Mouse (Mus musculus): Measurements from ENCODE around the gene Il25. TPM values are rescaled to one million over a fixed set of nuclear protein-coding genes. Genes with fewer than 3 reads are reported as not detected.

Gene Il25
- polyA plus RNA-seq, 1 experiment from 2014 or later, result not detected

- Histone ChIP-seq H3K27ac (no peak overlapping the region), H3K36me3 (no peaks in the 10 kb centered on the region), H3K4me2 (no peak overlapping the region), H3K9ac (no peak overlapping the region), H3K4me3 (no peak overlapping the region), H3K4me1 (no peaks in the 10 kb centered on the region; the same call in 1 of the 2 replicates), H3K27me3 (peaks cover 4% of the 10 kb centered on the region; the same call in 1 of the 2 replicates), H3K9me3 (no peaks in the 10 kb centered on the region)
- WGBS, result 74% methylated on average over 6 of the region's 6 CpGs
- no peak for ATAC-seq (ENCODE audit: insufficient number of reproducible peaks, insufficient read depth, low FRiP score, low TSS enrichment, low read depth)
These were observed 41.7 kb downstream of the Il25 start for GRCm38 (mm10) chr14:54974068-54974791.

- Histone ChIP-seq H3K27me3 (peaks cover 4% of the 10 kb centered on the region; the same call in 1 of the 2 replicates), H3K4me1 (no peaks in the 10 kb centered on the region; the same call in 1 of the 2 replicates), H3K4me2 (no peak within 1 kb of the TSS), H3K9me3 (no peaks in the 10 kb centered on the region), H3K4me3 (no peak within 1 kb of the TSS), H3K27ac (no peak within 1 kb of the TSS), H3K9ac (no peak within 1 kb of the TSS), H3K36me3 (no peaks in the 10 kb centered on the region)
- ATAC-seq (ENCODE audit: insufficient number of reproducible peaks, insufficient read depth, low FRiP score, low TSS enrichment, low read depth), result no peak
- WGBS, result 59% methylated on average over 1 of the region's 1 CpGs
These were observed 44.1 kb downstream of the Il25 start, which contains the start of gene Gm17428 for GRCm38 (mm10) chr14:54976633-54977032. Gm17428 (plus strand) TSS chr14:54976933.

- WGBS, result 88% methylated on average over 8 of the region's 8 CpGs
- Histone ChIP-seq H3K4me2 (no peak overlapping the region), H3K9ac (no peak overlapping the region), H3K4me1 (no peaks in the 10 kb centered on the region; the same call in 1 of the 2 replicates), H3K27ac (no peak overlapping the region), H3K36me3 (no peaks in the 10 kb centered on the region), H3K4me3 (no peak overlapping the region), H3K9me3 (no peaks in the 10 kb centered on the region), H3K27me3 (peaks cover 4% of the 10 kb centered on the region; the same call in 1 of the 2 replicates)
- no peak for ATAC-seq (ENCODE audit: insufficient number of reproducible peaks, insufficient read depth, low FRiP score, low TSS enrichment, low read depth)
These were observed 46.2 kb downstream of the Il25 start for GRCm38 (mm10) chr14:54978664-54979063.

GRCm38 (mm10) chr14:54981934-54982333, 49.4 kb downstream of the Il25 start:
- Histone ChIP-seq H3K27me3 (no peaks in the 10 kb centered on the region), H3K9me3 (no peaks in the 10 kb centered on the region), H3K9ac (no peak overlapping the region), H3K36me3 (no peaks in the 10 kb centered on the region), H3K4me1 (no peaks in the 10 kb centered on the region), H3K27ac (no peak overlapping the region), H3K4me3 (no peak overlapping the region), H3K4me2 (no peak overlapping the region)
- no peak for ATAC-seq (ENCODE audit: insufficient number of reproducible peaks, insufficient read depth, low FRiP score, low TSS enrichment, low read depth)
- WGBS, result 95% methylated on average over 7 of the region's 7 CpGs

MicroRNAs within 50 kb of the gene (microRNA counts, 519-probe panel; counts per million panel counts)
- microRNA mmu-miR-208a (1,425 counts per million, percentile 46 among the panel's probes with 10 or more counts), microRNA mmu-miR-208b (236 counts per million, percentile 44 among the panel's probes with 10 or more counts)

Small RNA genes within 50 kb of the gene (microRNA-seq; reads per million reads assigned to microRNA genes)
- 8.5 reads per million, percentile 26 among the genes with 10 or more reads in this experiment for gene Mir208a
- gene Mir208b, result 64.7 reads per million, percentile 47 among the genes with 10 or more reads in this experiment

Other genes starting within 250 kb of the Il25 start
- 89.2 and 103 TPM in 2 replicates for gene 1700123O20Rik, start 246.5 kb upstream of the Il25 start, polyA plus RNA-seq (2015; fragmentation: Nextera tagmentation; extraction: Ambion mirVana)
- gene Acin1, start 245.8 kb upstream of the Il25 start, polyA plus RNA-seq (2015; fragmentation: Nextera tagmentation; extraction: Ambion mirVana), result 169 and 173 TPM in 2 replicates
- gene Gm29776, start 233.9 kb upstream of the Il25 start, polyA plus RNA-seq (2015; fragmentation: Nextera tagmentation; extraction: Ambion mirVana), result 0.14 and 0.17 TPM in 2 replicates
- not detected in 2 replicates for gene Cebpe, start 220.5 kb upstream of the Il25 start, polyA plus RNA-seq (2015; fragmentation: Nextera tagmentation; extraction: Ambion mirVana)
- gene Slc7a8, start 150.7 kb upstream of the Il25 start, polyA plus RNA-seq (2015; fragmentation: Nextera tagmentation; extraction: Ambion mirVana), result 2.3 and 2.9 TPM in 2 replicates
- gene Rnf212b, start 118.6 kb upstream of the Il25 start, polyA plus RNA-seq (2015; fragmentation: Nextera tagmentation; extraction: Ambion mirVana), result not detected in 2 replicates
- 9.4 and 12.3 TPM in 2 replicates for gene Homez, start 61.7 kb upstream of the Il25 start, polyA plus RNA-seq (2015; fragmentation: Nextera tagmentation; extraction: Ambion mirVana)
- gene Ppp1r3e, start 55.1 kb upstream of the Il25 start, polyA plus RNA-seq (2015; fragmentation: Nextera tagmentation; extraction: Ambion mirVana), result 0.92 and 1.1 TPM in 2 replicates
- 3.8 and 4.6 TPM in 2 replicates for gene Bcl2l2, start 49.3 kb upstream of the Il25 start, polyA plus RNA-seq (2015; fragmentation: Nextera tagmentation; extraction: Ambion mirVana)
- gene Gm20521, start 49.3 kb upstream of the Il25 start, polyA plus RNA-seq (2015; fragmentation: Nextera tagmentation; extraction: Ambion mirVana), result 0.23 and 0.79 TPM in 2 replicates
- 140 and 163 TPM in 2 replicates for gene Pabpn1, start 40.2 kb upstream of the Il25 start, polyA plus RNA-seq (2015; fragmentation: Nextera tagmentation; extraction: Ambion mirVana)
- 74.3 and 84.7 TPM in 2 replicates for gene Slc22a17, start 19.6 kb upstream of the Il25 start, polyA plus RNA-seq (2015; fragmentation: Nextera tagmentation; extraction: Ambion mirVana)
- gene Efs, start 6.6 kb upstream of the Il25 start, polyA plus RNA-seq (2015; fragmentation: Nextera tagmentation; extraction: Ambion mirVana), result 50.3 and 50.9 TPM in 2 replicates
- 8.3 and 14.1 TPM in 2 replicates for gene Cmtm5, start 3.6 kb downstream of the Il25 start, polyA plus RNA-seq (2015; fragmentation: Nextera tagmentation; extraction: Ambion mirVana)
- gene Myh6, start 34.2 kb downstream of the Il25 start, polyA plus RNA-seq (2015; fragmentation: Nextera tagmentation; extraction: Ambion mirVana), result 0.74 and 4.9 TPM in 2 replicates
- gene Gm17428, start 44.2 kb downstream of the Il25 start, polyA plus RNA-seq (2015; fragmentation: Nextera tagmentation; extraction: Ambion mirVana), result not detected in 2 replicates
- 3.3 and 10.8 TPM in 2 replicates for gene Myh7, start 61.9 kb downstream of the Il25 start, polyA plus RNA-seq (2015; fragmentation: Nextera tagmentation; extraction: Ambion mirVana)
- 82.4 and 84.5 TPM in 2 replicates for gene Ngdn, start 82.8 kb downstream of the Il25 start, polyA plus RNA-seq (2015; fragmentation: Nextera tagmentation; extraction: Ambion mirVana)
- 5.5 and 5.8 TPM in 2 replicates for gene Zfhx2, start 159.6 kb downstream of the Il25 start, polyA plus RNA-seq (2015; fragmentation: Nextera tagmentation; extraction: Ambion mirVana)
- 21.9 and 23.9 TPM in 2 replicates for gene Thtpa, start 162.1 kb downstream of the Il25 start, polyA plus RNA-seq (2015; fragmentation: Nextera tagmentation; extraction: Ambion mirVana)
- 21.0 and 23.4 TPM in 2 replicates for gene Ap1g2, start 173.9 kb downstream of the Il25 start, polyA plus RNA-seq (2015; fragmentation: Nextera tagmentation; extraction: Ambion mirVana)
- 2.7 and 2.9 TPM in 2 replicates for gene Jph4, start 184.2 kb downstream of the Il25 start, polyA plus RNA-seq (2015; fragmentation: Nextera tagmentation; extraction: Ambion mirVana)